Mouse (Mus musculus) intestine, postnatal 0 days (tissue): ENCODE measurements around the gene Cyp8b1. TPM values are rescaled to one million over a fixed set of nuclear protein-coding genes. Genes with fewer than 3 reads are reported as not detected.

Experiments
- ATAC-seq: fragments of 200-750 bp; cut with Nextera tagmentation; 2 replicates; pipeline ENCODE4 v1.8.0; 2017; ENCODE audit warnings: mild to moderate bottlenecking, moderate TSS enrichment, moderate library complexity
- H3K27ac ChIP-seq: fragments of 300-500 bp; sonication (generic); 2 replicates; pipeline ENCODE4 v1.5.1; 2014; ENCODE audit warnings: mild to moderate bottlenecking, low read depth, low read length, moderate library complexity
- H3K27me3 ChIP-seq: fragments of 300-500 bp; sonication (generic); replicated peaks from 2 replicates; pipeline ENCODE4 v1.6.1; 2014; ENCODE audit warnings: low read length, mixed read lengths; ENCODE audit not compliant: control insufficient read depth, insufficient read depth
- H3K36me3 ChIP-seq: fragments of 300-500 bp; sonication (generic); 2 replicates; pipeline ENCODE4 v1.6.1; 2014; ENCODE audit warnings: mild to moderate bottlenecking, moderate library complexity; ENCODE audit not compliant: control insufficient read depth, insufficient read depth
- H3K4me1 ChIP-seq: fragments of 300-500 bp; sonication (generic); replicated peaks from 2 replicates; pipeline ENCODE4 v1.6.1; 2014; ENCODE audit warnings: antibody characterized with exemption, low read length, mixed read lengths; ENCODE audit not compliant: control insufficient read depth, insufficient read depth
- H3K4me2 ChIP-seq: fragments of 300-500 bp; sonication (generic); replicated peaks from 2 replicates; pipeline ENCODE4 v1.6.1; 2014; ENCODE audit warnings: low read depth, mild to moderate bottlenecking, moderate library complexity
- H3K4me3 ChIP-seq: fragments of 300-500 bp; sonication (generic); 2 replicates; pipeline ENCODE4 v1.5.1; 2014; ENCODE audit warnings: low read depth, low read length
- H3K9ac ChIP-seq: fragments of 300-500 bp; sonication (generic); 2 replicates; pipeline ENCODE4 v1.6.1; 2014; ENCODE audit warnings: mild to moderate bottlenecking, low read depth, low read length
- H3K9me3 ChIP-seq: fragments of 300-500 bp; sonication (generic); 2 replicates; pipeline ENCODE4 v1.6.1; 2016; ENCODE audit warnings: mixed run types; ENCODE audit not compliant: control insufficient read depth
- CTCF ChIP-seq: sonication (generic); IDR thresholded peaks from 2 replicates; pipeline ENCODE4 v1.5.1; 2016; ENCODE audit warnings: low read depth, mild to moderate bottlenecking, control low read depth, antibody characterized with exemption, moderate library complexity
- WGBS: fragments of 180-500 bp; shearing (Covaris S2); extraction: QIAGEN DNeasy Blood & Tissue Kit; methylation state at CpG from one replicate; pipeline ENCODE4 v1.1.7; 2014; 5-methylcytosine and 5-hydroxymethylcytosine counted together
- polyA plus RNA-seq: library from polyadenylated mRNA; unstranded; fragments of >200 nt; fragmentation: Nextera tagmentation; extraction: Ambion mirVana; gene quantifications from 2 replicates; pipeline ENCODE4 v1.2.1, GENCODE M21; 2015

Cyp8b1 gene
- polyA plus RNA-seq, 1 experiment from 2014 or later = 3.3 TPM

DNA sequence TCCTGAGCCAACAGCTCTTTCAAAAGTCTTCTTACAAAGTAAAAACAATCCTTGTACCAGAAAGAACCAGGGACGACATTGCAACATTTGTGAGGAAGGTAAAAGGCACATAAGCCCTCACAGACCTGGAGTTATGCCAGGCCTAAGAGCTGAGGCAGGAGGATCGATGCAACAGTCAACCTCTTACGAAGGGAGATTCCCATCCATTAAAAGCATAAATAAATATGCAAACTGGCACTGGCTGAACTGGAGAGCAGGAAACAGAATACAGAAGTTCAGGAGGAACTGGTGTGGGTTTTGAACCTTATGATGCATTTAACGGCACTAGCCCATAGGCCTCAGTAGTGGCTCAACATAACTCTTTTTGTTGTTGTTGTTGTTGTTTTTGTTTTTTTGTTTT, 11.8 kb downstream of the Cyp8b1 start:
- Histone ChIP-seq H3K4me3 (no peak overlapping the region), H3K27me3 (no peaks in the 10 kb centered on the region), H3K9ac (no peak overlapping the region), H3K4me2 (no peak overlapping the region), H3K36me3 (no peaks in the 10 kb centered on the region), H3K9me3 (no peaks in the 10 kb centered on the region), H3K4me1 (no peaks in the 10 kb centered on the region), H3K27ac (no peak overlapping the region)
- no peak for TF ChIP-seq CTCF
- 77% methylated on average over 4 of the region's 4 CpGs for WGBS
- no peak for ATAC-seq

DNA sequence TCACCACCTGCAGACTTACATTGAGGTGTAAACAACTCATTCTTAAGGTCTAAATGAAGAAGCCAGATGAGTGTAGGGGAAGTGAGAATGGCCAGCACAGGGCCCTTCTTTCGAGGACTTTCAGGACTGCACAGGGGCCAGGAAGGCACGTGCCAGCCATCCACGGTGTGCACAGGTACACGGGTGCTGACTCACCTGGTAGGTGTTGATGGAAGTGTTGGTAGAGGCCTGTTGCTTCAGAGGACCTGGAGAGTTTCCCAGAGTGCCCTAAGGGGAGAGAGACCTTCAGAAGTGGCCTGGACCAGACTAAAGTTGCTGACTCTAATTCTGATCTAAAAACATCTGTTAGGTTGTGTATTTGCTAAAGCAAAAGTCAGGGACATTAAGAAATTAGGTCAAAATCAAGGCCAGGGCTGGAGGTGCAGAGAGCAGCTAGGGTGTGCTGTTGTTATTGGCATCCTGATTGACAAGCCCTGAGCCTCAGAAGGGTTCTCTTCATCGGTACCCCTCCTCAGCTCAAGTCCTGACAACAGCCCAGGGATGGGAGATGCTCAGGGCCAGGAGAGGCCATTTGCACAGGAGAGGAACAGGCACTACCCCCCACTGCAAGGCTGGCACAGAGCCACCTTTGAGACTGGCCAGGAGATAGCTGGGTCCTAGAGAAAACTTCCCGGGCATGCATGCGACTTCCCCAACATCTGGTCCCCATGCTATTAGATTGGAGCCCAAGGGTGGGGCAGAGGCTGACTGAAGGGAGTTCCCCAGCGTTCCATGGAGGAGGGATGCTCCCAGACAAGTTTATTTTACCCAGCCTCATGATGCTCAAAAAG, 12.4 kb downstream of the Cyp8b1 start:
- no peaks in the 10 kb centered on the region for H3K9me3 ChIP-seq
- no peaks in the 10 kb centered on the region for H3K4me1 ChIP-seq
- no peak overlapping the region for H3K27ac ChIP-seq
- 64% methylated on average over 8 of the region's 8 CpGs for WGBS
- no peak overlapping the region for H3K4me3 ChIP-seq
- ATAC-seq = no peak
- TF ChIP-seq CTCF = no peak
- H3K4me2 ChIP-seq = no peak overlapping the region
- H3K9ac ChIP-seq = no peak overlapping the region
- H3K27me3 ChIP-seq = no peaks in the 10 kb centered on the region
- H3K36me3 ChIP-seq = no peaks in the 10 kb centered on the region

GRCm38 (mm10) chr9:121901710-121902700, 14.1 kb downstream of the Cyp8b1 start:
- ATAC-seq = no peak
- no peak overlapping the region for H3K9ac ChIP-seq
- no peaks in the 10 kb centered on the region for H3K27me3 ChIP-seq
- H3K36me3 ChIP-seq = no peaks in the 10 kb centered on the region
- H3K9me3 ChIP-seq = no peaks in the 10 kb centered on the region
- 77% methylated on average over 5 of the region's 5 CpGs for WGBS
- no peak overlapping the region for H3K4me3 ChIP-seq
- H3K4me2 ChIP-seq = no peak overlapping the region
- no peak overlapping the region for H3K27ac ChIP-seq
- no peaks in the 10 kb centered on the region for H3K4me1 ChIP-seq
- TF ChIP-seq CTCF = no peak

DNA sequence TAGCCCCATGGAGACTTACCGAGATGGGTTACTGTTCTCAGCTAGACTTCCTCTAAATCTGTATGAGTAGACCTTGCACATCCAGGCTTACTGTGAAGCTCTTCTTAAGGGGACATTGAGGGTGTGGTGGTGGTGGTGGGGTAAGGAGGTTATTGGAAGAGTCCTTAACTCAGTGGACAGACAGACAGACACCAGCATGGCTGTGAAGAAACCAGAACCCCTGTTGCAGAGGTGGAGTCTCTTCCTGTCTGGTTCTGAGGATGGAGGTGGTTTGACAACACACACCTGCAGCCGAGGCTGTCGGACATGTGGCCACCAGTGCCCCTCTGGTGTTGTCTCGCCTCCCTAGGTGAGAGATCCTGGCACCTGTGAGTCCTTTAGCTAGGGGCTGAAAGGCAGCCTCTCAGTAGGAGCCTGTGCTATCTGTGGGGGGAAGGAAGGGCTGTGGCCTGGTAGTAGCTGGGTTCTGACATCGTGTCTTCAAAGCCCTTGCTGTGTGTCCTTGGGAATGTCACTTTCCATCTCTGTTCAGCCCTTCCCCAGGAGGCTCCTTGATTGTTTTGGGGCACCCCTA, 15.7 kb downstream of the Cyp8b1 start:
- Histone ChIP-seq H3K4me1 (no peaks in the 10 kb centered on the region), H3K4me2 (no peak overlapping the region), H3K36me3 (no peaks in the 10 kb centered on the region), H3K9ac (no peak overlapping the region), H3K27ac (no peak overlapping the region), H3K9me3 (no peaks in the 10 kb centered on the region), H3K4me3 (no peak overlapping the region), H3K27me3 (no peaks in the 10 kb centered on the region)
- no peak for TF ChIP-seq CTCF
- ATAC-seq = no peak
- WGBS = 77% methylated on average over 5 of the region's 5 CpGs

DNA sequence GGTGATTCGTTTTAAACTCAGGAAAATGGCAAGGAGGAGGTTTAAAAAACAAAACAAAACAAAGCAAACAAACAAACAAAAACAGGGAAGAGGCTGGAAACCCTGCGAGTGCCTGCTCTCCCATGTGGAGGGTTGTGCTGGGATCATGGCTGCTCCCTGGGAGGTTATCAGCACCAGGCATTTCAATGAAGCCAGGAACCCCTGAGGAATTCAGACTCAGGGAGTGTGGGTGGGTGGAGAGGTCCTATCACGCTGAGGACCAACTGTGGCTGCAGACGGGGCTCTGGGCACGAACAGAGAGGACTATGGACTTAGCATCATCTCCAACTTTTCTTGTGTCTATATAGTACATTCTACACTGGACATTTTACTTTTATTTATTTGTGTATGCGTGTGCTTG, 16.8 kb downstream of the Cyp8b1 start:
- H3K4me2 ChIP-seq = no peak overlapping the region
- H3K36me3 ChIP-seq = no peaks in the 10 kb centered on the region
- ATAC-seq = no peak
- H3K27ac ChIP-seq = no peak overlapping the region
- H3K27me3 ChIP-seq = no peaks in the 10 kb centered on the region
- 57% methylated on average over 6 of the region's 6 CpGs for WGBS
- no peak overlapping the region for H3K9ac ChIP-seq
- TF ChIP-seq CTCF = no peak
- H3K4me1 ChIP-seq = no peaks in the 10 kb centered on the region
- H3K4me3 ChIP-seq = no peak overlapping the region
- H3K9me3 ChIP-seq = no peaks in the 10 kb centered on the region

DNA sequence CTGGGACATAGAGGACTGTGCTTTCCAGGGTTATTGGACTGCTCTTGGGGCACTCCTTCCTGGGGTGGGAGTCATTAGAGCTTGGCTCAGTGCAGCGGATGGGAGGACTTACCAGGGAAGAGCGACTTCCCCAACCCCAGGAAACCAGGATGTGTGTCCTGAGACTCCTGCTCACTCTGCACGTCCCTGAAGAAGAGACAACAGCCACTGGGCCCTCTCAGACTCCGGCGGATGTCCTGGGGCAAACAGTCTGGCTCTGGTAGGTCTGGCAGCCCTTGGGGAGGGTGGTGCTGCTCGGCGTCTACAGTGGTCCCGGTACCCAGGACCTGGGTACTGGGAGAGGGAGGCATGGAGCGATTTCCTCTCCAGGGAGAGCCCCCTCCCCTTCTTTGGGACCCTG, 17.9 kb downstream of the Cyp8b1 start, which contains the start of gene Ackr2:
Ackr2 (plus strand) TSS at position 111 of the 400 bp plus-strand sequence.
- no peaks in the 10 kb centered on the region for H3K27me3 ChIP-seq
- no peak within 1 kb of the TSS for H3K9ac ChIP-seq
- H3K36me3 ChIP-seq = no peaks in the 10 kb centered on the region
- no peak for TF ChIP-seq CTCF
- H3K27ac ChIP-seq = no peak within 1 kb of the TSS
- ATAC-seq = no peak
- no peaks in the 10 kb centered on the region for H3K4me1 ChIP-seq
- 73% methylated on average over 9 of the region's 9 CpGs for WGBS
- no peaks in the 10 kb centered on the region for H3K9me3 ChIP-seq
- H3K4me3 ChIP-seq = no peak within 1 kb of the TSS
- H3K4me2 ChIP-seq = no peak within 1 kb of the TSS
